Mouse (Mus musculus) CH12F3 (cell line): ENCODE measurements around the gene Plcb4.
"Not testable (repeated sequence)": the region's sequence is repeated elsewhere in the genome, so short reads cannot be mapped to it uniquely, and the experiment has no call there.

Source experiments
- in situ Hi-C: fragments of 300-500 bp; cut with MboI; formaldehyde crosslinking; loops from 2 replicates; pipeline ENCODE4 v1.14.3; 2020; ENCODE audit warnings: low sequenced_read_pairs

Gene Plcb4

DNA sequence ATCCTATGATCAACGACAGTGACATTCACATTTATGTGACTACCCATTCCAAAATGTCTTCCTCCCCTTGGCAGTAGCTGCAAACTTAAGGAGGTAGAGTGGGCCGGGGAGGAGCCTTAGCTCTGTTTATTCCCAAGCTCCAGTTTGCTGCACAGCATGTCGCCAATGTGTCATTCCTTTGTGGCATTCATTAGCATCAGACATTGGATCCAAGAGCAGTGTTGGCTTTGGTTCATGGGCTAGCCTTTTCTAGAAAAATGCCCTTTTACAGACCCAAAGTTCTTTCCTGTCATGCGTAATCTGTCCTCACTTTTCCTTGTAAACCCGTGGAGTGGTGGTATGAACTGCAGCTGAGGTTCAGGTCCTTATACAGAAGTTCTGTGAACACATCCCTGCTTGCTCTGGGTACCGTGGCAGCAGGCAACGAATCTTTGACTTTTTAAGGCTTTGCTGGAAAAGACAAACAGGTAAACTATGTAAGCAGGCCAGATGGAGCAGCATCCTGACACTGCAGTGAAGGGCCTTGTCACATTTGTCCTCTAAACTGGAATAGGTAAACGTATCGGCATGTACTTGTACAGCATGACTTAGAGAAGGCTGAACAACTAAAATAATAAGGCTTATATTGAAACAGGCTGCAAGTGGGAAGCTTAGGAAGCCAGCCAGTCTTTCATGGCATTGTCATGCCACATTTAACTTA is 270.4 kb downstream of the Plcb4 start:
- in situ Hi-C loops = no loop called here

DNA sequence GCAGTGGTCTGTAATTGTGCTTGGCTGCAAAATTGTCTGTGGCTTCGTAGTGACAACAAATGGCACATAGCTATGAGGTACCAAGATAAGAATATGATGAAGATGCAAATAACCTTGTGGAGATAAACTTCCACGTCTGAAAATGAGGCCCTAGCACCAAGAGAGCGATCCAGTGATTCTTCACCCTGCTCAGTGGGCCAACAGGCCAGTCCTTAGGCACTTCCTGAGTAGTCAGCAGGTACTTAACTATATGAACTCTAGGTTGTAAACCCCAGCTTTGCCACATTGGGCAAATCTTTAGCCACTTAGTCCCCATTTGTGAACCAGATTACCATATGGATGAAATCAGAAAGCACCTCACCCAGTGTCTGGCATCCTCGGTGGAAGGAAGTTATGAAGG is 271.9 kb downstream of the Plcb4 start:
- in situ Hi-C loops = no loop called here

DNA sequence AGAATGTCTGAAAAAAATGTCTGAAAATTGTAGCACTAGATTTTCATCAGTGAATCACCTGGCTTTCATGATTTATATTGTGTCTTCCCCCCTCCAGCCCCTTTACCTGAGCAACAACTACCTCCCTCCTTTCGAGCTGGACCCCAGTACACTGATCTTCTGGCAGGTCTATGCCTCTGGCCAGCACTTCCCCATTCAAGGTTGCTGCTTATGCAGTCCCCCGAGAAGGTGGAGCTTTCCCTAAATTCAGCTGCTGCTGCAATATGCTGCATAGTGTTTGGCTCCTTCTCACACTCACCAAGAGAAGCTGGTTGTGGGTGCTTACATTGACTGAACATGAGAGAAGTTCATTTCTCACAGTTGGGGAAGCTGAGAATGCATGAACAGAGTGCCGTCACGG is 273.8 kb downstream of the Plcb4 start:
- in situ Hi-C loops = no loop called here

DNA sequence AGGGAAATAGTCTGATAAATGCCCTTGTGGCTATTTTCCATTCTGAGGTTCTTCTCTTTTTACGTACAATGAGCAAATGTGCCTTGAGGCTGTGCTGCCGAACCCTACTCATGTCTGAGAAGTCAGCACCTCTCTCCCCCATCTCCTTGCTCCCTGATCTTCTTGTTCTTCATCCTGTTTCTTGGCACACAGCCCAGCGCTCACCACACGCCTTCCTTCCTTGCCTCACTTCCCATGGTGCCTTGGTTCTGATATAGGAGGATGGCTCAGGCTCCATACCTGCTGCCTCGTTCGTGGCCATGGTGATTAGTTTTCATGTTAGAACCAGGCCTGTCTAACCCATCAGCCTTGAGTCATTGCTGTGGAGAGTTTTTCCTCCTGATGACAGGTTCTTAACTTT is 277.6 kb downstream of the Plcb4 start:
- in situ Hi-C loops = no loop called here

DNA sequence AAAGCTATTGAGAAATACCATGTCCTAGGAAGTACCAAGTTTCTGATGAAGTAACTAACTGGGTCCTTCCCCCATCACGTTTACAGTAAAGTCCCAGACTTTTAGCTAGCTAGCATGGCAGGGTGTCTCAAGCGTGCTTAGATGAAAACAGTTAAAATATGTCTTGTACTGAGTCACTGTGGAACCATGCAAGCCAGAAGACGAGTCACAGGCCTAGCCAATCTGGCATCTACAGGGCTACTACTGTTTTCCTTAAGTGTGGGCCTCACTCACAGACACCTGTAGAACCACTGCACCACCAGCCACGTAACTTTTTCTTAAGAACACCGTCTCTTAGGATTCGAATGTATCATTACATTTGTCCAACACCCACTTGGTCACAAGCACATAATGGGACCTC is 278.8 kb downstream of the Plcb4 start:
- in situ Hi-C loops = no loop called here

DNA sequence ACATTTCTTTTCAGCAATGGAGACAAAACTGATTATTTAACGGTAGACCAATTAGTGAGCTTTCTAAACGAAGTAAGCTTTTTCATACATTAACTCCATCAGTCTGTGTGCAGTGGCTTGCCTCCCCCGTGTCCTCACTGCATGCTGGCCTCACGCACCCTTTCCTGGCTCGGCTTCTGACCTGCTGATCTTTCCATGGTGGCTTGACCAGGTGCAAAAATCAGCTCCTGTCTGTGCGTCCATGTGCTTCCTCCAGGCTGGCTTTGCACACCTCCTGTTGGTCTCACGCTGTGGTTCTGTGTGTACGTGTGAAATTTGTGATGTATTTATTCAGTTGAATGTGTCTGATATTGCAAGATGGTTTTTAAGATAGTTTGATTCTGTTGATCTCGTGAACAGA is 281.1 kb downstream of the Plcb4 start:
- in situ Hi-C loops = no loop called here

DNA sequence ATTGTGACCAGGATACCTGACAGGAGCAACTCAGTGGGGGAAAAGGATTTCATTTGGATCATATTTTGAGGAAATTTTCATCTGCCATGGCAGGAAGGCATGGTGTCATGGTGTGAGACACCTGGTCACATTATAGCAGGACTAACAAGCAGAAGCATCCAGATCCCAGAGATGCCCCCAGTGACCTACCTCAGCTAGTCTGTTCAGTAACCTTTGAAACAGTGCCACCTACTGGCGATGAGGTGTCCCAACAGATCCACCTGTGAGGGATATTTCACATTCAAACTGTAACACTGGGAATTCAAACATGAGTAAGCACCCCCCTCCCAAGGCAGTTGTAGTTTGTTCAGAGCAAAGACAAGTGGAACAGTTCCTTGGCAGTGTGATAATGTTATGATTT is 289.0 kb downstream of the Plcb4 start:
- in situ Hi-C loops = no loop called here

DNA sequence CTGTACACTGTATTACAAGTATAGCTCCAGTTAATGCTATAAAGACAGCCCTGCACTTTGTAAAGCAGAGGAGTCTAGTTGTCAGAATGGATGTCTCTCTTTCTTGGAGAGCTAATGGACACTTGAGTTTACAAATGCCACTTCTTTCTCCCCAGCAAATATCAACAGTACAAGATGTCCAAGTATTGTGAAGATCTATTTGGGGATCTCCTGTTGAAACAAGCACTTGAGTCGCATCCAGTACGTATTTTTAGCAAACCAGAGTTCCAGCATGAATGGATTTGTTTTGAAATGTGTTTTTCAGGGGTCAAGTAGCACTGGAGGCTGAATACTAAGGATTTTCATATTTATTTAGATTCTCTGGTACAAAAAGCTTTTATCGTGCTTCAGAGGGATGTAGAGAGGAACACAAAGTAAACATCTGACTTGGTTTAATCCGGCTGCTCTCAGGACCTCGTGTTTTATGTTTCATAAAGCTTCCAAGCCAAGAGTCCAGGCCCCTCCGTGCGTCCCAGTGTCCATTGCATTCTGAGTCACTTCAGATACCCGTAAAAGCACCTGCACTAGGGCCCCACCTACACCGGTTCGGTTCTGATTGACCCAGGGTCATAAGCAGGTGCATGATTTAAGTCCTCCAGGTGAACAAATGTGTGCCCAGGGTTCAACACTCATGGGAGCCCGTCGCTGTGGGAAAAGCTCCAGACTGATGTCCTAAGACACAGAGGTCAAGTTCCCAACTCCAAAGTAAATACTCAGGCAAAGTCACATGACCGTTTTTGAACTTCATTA is 296.1 kb downstream of the Plcb4 start:
- in situ Hi-C loops = no loop called here

DNA sequence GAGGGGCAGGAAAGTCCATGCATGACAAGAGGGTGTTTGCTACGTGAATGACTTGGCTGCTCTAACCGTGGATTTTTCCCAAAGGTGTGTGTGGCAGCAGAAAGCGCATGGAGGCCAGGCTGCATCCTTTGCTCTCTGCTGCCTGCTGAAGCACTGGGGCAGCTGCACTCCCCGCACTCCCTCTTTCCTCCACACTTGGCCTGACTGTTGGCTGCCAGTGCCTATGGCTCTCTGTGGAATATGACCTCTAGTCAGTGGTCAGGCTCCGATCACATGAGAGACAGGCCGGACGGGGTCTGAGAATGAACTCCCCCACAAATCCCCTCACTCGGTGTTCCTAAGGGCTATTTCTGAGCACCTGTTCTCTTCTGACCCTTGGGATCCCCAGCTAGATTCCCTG is 297.0 kb downstream of the Plcb4 start:
- in situ Hi-C loops = no loop called here

DNA sequence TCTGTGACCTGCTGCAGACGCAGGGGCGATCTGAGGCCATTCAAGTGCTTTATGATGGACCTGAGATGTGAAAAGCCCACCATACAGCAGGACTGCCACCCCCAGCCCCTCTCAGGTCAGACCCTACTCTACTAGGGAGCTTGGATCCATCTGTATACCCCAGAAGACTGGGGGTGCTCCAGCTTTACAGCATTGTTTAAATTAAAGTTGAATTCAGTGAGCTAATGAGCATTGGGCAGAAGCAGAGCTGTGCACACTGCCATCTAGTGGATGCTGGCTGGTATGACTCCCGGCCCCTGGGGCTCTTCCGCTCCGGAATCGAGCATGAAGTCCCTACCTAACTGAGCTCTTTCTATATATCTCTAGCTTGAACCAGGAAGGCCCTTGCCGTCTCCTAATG is 298.9 kb downstream of the Plcb4 start:
- in situ Hi-C loops = no loop called here

DNA sequence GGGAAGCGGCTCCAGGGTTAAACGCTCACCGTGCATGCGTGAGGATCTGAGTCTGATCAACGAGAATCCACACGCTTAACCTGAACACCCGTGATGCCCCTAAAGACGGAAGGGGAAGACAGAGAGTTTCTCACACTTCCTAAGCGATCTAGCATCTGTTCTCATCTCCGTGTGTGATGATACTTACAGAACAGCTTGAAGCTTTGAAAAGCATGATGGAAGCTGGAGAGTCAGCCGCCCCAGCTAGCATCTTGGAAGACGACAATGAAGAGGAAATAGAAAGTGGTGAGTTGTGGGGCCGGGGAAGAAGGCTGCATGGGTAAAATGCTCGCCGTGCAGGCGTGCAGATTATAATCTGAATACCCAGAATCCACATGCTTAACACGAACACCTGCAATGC is 299.6 kb downstream of the Plcb4 start:
- in situ Hi-C loops = no loop called here

DNA sequence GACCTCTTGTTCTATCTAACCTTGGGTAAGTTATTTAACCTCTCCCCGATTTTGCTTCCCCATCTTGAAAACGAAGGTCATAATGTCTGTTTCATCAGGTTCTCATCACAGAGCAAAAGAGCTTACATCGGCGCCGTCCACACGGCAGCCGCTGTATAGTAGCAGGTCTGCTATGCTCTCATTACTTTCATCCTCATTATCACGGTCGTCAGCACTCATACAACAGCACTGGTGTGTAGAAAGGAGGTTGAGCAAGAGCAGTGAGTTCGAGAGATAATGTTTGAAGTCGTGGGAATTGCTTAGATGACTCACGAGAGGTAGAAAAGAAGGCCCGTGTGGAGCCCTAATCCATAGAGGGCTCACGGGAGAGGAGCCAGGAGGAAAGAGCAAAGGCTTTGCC is 304.3 kb downstream of the Plcb4 start:
- in situ Hi-C loops = no loop called here

DNA sequence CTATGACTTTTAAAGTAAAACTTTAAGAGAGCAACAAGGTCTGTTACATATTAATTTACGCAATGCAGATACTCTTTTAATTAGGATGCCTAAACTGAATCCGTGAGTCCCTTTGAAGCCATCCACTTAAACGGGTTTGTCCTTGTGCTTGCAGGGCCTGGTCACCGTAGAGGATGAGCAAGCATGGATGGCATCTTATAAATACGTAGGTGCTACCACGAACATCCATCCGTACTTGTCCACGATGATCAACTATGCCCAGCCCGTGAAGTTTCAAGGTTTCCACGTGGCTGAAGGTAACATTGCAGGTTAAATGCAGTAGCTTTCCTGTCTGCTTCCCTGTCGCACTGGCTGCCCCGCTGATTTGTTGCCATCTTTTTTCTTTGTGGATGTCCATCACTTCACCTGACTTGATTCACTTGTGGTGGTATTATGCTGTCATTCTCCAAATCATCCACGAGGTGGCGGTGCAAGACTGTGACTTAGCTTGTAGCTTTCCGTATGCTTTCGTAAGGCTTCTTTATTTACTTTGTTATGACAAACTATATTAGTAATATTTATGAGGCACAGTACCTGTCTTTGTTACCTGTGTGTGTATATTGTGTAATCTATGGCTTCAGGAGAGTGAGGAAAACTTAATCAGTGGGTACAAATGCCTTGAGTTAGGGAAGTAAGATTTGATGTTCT is 308.2 kb downstream of the Plcb4 start:
- in situ Hi-C loops = no loop called here

DNA sequence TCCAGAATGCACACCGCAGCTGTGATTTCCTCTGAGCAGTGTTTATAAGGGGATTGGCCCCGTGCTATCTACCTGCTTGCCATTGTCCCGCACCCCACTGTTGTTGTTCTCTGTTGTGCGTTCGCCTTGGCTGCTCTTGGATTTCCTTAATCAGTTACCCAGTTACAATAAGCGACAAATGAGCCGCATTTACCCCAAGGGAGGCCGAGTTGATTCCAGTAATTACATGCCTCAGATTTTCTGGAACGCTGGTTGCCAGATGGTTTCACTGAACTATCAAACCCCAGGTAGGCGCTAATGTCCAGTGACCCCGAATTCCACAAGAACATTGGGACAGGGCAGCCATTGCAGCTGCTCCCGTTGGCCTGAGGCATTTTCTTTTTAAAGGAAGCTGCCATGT is 309.3 kb downstream of the Plcb4 start:
- in situ Hi-C loops = no loop called here

DNA sequence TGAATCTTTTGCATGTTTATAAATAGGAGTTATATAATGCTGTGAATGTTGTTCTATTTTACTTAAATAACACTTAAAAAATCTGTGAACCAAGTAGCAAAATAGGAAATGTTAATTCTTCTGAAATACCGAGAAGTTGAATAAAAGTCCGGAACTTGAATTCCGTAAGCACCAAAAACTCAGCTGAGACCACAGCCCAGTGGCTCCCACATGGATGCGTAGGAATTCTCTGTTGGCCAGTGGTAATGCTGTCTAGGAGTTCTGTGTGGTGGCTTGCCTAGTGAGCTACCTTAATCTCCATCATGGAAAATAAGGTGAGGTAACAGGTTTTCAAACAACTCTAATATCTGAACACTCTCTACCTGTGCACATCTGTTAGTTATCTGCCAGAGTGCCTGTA is 312.1 kb downstream of the Plcb4 start:
- in situ Hi-C loops = no loop called here

DNA sequence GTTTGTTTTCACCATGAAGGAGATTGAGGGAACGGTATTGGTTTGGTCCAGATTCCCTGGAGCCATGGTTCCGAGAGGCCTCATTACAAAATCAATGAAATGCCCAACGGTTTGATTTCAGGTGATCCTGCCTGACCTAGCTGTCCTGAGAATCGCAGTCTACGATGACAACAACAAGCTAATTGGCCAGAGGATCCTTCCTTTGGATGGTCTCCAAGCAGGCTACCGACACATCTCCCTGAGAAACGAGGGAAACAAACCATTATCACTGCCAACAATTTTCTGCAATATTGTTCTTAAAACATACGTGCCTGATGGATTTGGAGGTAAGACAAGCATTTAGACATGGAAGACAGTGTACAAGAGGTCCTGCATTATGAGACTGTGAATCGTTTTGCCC is 317.2 kb downstream of the Plcb4 start:
- in situ Hi-C loops = no loop called here

DNA sequence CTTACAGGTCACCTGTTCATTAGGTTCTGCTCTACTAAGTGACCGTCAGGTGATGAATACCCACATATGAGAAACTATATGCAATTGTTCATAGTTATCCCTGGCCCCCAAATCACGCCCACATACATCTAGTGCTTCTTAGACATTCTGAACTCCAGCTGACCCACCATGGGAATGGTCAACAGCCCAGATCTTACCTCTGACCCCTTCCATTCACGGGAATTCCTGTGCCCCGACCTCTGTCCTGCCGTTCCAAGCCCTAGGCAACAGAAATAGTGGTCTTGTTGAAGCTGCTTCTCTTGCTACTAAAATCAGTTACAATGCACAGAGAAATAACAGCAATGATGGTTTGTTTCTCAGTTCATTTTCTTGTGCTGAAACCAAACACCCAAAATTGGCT is 320.0 kb downstream of the Plcb4 start:
- in situ Hi-C loops = no loop called here

DNA sequence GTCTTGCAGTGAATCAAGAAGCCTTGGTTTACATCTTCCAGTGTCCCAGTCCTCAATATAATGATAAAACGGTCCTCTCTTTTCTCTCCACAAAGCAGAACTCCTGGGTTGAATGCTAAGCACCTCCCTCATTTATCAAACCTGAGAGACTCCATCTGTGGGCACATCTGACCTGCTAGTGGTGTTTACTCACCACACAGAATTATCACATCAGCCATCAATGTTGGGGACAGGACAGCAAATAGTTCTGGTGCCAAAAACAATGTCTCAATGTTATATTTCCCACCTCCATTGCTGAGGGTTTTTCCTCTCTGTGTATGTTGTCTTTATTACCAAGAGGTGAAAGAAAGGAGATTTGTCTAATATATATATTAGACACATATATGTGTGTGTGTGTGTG is 321.6 kb downstream of the Plcb4 start:
- in situ Hi-C loops = no loop called here

DNA sequence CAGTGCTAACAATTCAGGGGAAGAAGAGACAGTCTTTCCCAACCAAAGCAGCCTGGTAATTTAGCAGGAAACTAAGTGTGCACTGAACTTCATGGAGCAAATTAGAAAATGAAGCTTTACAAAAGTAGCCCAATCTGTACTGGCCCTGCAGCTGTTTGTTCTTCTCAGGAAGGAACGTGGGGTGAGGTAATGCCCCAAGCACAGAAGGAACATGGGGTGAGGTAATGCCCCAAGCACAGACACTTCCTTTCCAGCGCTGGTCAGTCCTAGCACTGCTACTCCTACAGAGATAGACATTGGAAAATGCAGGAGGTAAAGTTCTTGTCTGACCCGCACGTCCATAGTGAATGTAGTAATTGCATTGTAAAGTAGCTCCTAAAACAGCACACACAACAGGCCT is 325.2 kb downstream of the Plcb4 start:
- in situ Hi-C loops = no loop called here

DNA sequence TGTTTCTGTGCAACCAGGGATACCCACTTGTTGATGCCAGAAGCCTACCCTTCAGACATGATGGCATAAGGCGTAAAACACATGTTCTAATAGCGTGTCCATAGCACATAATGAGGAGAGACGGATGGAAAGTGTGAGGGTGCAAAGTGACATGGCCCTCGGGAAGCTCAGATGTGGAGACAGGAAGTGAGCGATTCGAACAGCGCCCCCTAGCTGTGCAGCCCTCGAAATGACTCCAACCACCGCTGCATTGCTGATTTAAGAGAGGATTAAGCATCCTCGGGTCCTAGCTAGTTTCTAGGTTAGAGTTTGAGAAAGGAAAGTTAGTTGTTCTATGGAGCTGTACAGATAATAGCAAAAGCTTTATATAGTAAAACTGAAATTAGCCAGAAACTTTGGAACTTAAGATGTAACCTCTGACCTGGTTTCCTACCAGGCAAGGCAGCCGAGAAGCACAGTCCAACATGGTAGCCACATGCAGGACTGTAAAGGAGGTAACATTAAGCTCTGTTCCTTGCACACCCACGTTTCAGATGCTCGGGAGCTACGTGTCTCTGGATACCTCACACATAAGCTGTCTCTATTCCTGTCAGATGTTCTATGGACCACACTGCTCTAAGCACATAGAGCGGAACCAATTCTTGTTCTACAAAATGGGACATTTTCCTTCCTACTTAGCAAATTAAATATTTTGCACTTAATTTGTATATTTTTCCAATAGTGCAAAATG is 326.9 kb downstream of the Plcb4 start:
- in situ Hi-C loops = no loop called here

DNA sequence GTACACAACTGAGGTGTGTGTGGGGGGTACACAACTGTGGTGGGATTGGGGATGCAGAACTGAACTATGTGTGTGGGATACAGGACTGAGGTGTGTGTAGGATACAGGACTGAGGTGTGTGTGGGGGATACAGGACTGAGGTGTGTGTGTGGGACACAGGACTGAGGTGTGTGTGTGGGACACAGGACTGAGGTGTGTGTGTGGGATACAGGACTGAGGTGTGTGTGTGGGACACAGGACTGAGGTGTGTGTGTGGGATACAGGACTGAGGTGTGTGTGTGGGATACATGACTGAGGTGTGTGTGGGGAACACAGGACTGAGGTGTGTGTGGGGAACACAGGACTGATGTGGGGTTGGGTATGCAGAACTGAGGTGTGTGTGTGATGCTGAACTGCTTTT is 329.7 kb downstream of the Plcb4 start:
- in situ Hi-C loops = not testable (repeated sequence)
